Mouse (Mus musculus) hindbrain, embryonic 16.5 days (tissue): ENCODE measurements around the gene Ric8a. TPM values are rescaled to one million over a fixed set of nuclear protein-coding genes. Genes with fewer than 3 reads are reported as not detected.

Experiments
- ATAC-seq: fragments of 200-750 bp; cut with Nextera tagmentation; 2 replicates; pipeline ENCODE4 v1.8.0; 2017; ENCODE audit warnings: moderate TSS enrichment, moderate library complexity
- H3K27ac ChIP-seq: fragments of 300-500 bp; sonication (generic); 2 replicates; pipeline ENCODE4 v1.5.1; 2014; ENCODE audit warnings: low read depth, mild to moderate bottlenecking, control low read depth, low read length, moderate library complexity
- H3K27me3 ChIP-seq: fragments of 300-500 bp; sonication (generic); replicated peaks from 2 replicates; pipeline ENCODE4 v1.6.1; 2014; ENCODE audit warnings: low read length; ENCODE audit not compliant: control insufficient read depth, insufficient read depth
- H3K36me3 ChIP-seq: fragments of 300-500 bp; sonication (generic); 2 replicates; pipeline ENCODE4 v1.6.1; 2014; ENCODE audit warnings: mild to moderate bottlenecking, low read length, moderate library complexity, mixed read lengths; ENCODE audit not compliant: control insufficient read depth, insufficient read depth
- H3K4me1 ChIP-seq: fragments of 300-500 bp; sonication (generic); 2 replicates; pipeline ENCODE4 v1.6.1; 2014; ENCODE audit warnings: low read depth, low read length; ENCODE audit not compliant: control insufficient read depth, insufficient read depth
- H3K4me2 ChIP-seq: fragments of 300-500 bp; sonication (generic); 2 replicates; pipeline ENCODE4 v1.6.1; 2014; ENCODE audit warnings: mild to moderate bottlenecking, low read length, control low read depth, moderate library complexity
- H3K4me3 ChIP-seq: fragments of 300-500 bp; sonication (generic); 2 replicates; pipeline ENCODE4 v1.5.1; 2014; ENCODE audit warnings: mild to moderate bottlenecking, low read length, control low read depth, moderate library complexity
- H3K9ac ChIP-seq: fragments of 300-500 bp; sonication (generic); 2 replicates; pipeline ENCODE4 v1.6.1; 2014; ENCODE audit warnings: low read depth, mild to moderate bottlenecking, control low read depth, low read length, moderate library complexity
- H3K9me3 ChIP-seq: fragments of 300-500 bp; sonication (generic); 2 replicates; pipeline ENCODE4 v1.6.1; 2014; ENCODE audit warnings: mild to moderate bottlenecking, low read length, moderate library complexity; ENCODE audit not compliant: control insufficient read depth
- WGBS: fragments of 180-500 bp; shearing (Covaris S2); extraction: QIAGEN DNeasy Blood & Tissue Kit; methylation state at CpG from one replicate; pipeline ENCODE4 v1.1.7; 2014; 5-methylcytosine and 5-hydroxymethylcytosine counted together
- polyA plus RNA-seq: library from polyadenylated mRNA; unstranded; fragments of >200 nt; fragmentation: Nextera tagmentation; extraction: Ambion mirVana; gene quantifications from 2 replicates; pipeline ENCODE4 v1.2.1, GENCODE M21; 2015

Gene Ric8a
- polyA plus RNA-seq, 1 experiment from 2014 or later, result 112 TPM

GRCm38 (mm10) chr7:140831447-140831846 is 25.3 kb upstream of the Ric8a start:
- 71% methylated on average over 6 of the region's 6 CpGs for WGBS
- ATAC-seq, result no peak
- H3K27me3 ChIP-seq, result no peaks in the 10 kb centered on the region

GRCm38 (mm10) chr7:140833341-140833740 is 23.4 kb upstream of the Ric8a start:
- Histone ChIP-seq H3K27me3 (no peaks in the 10 kb centered on the region), H3K4me1 (no peaks in the 10 kb centered on the region), H3K27ac (no peak overlapping the region), H3K4me2 (no peak overlapping the region), H3K36me3 (no peaks in the 10 kb centered on the region), H3K4me3 (no peak overlapping the region), H3K9ac (no peak overlapping the region), H3K9me3 (no peaks in the 10 kb centered on the region)
- no peak for ATAC-seq
- 92% methylated on average over 4 of the region's 4 CpGs for WGBS

More at GRCm38 (mm10) chr7:140831447-140831846, 25.3 kb upstream of the Ric8a start:
- H3K9me3 ChIP-seq, result no peaks in the 10 kb centered on the region
- H3K9ac ChIP-seq, result no peak overlapping the region
- H3K4me3 ChIP-seq, result no peak overlapping the region
- no peak overlapping the region for H3K27ac ChIP-seq
- H3K4me1 ChIP-seq, result no peaks in the 10 kb centered on the region
- no peaks in the 10 kb centered on the region for H3K36me3 ChIP-seq
- no peak overlapping the region for H3K4me2 ChIP-seq

GRCm38 (mm10) chr7:140834968-140835757 is 21.6 kb upstream of the Ric8a start, which contains the start of gene Urah:
Gene Urah, plus strand, starts transcription at chr7:140835018.
- H3K4me2 ChIP-seq, result no peak within 1 kb of the TSS
- H3K9me3 ChIP-seq, result no peaks in the 10 kb centered on the region
- no peak within 1 kb of the TSS for H3K9ac ChIP-seq
- no peaks in the 10 kb centered on the region for H3K27me3 ChIP-seq
- H3K27ac ChIP-seq, result no peak within 1 kb of the TSS
- no peak within 1 kb of the TSS for H3K4me3 ChIP-seq
- H3K4me1 ChIP-seq, result no peaks in the 10 kb centered on the region
- 0 out of 2 replicates have a peak, but pooled peaks have one; percentile 27 for ATAC-seq
- 50% methylated on average over 20 of the region's 20 CpGs for whole genome bisulfite sequencing
- no peaks in the 10 kb centered on the region for H3K36me3 ChIP-seq

GRCm38 (mm10) chr7:140835758-140836087 is 21.0 kb upstream of the Ric8a start:
- Histone ChIP-seq H3K4me3 (no peak overlapping the region), H3K27me3 (no peaks in the 10 kb centered on the region), H3K4me2 (no peak overlapping the region), H3K27ac (no peak overlapping the region), H3K4me1 (no peaks in the 10 kb centered on the region), H3K9me3 (no peaks in the 10 kb centered on the region), H3K9ac (no peak overlapping the region), H3K36me3 (no peaks in the 10 kb centered on the region)
- WGBS, result 89% methylated on average over 2 of the region's 2 CpGs
- no peak for ATAC-seq

- no peak overlapping the region for H3K4me2 ChIP-seq
- H3K36me3 ChIP-seq, result no peaks in the 10 kb centered on the region
- 85% methylated on average over 9 of the region's 9 CpGs for WGBS
- no peak for ATAC-seq
- H3K27ac ChIP-seq, result no peak overlapping the region
- H3K9ac ChIP-seq, result no peak overlapping the region
- H3K4me3 ChIP-seq, result no peak overlapping the region
- no peaks in the 10 kb centered on the region for H3K9me3 ChIP-seq
- 0 out of 2 replicates have a peak, but pooled peaks cover 4% of the 10 kb centered on the region for H3K27me3 ChIP-seq
- H3K4me1 ChIP-seq, result no peaks in the 10 kb centered on the region
These were observed 20.3 kb upstream of the Ric8a start for GRCm38 (mm10) chr7:140836243-140837115.

GRCm38 (mm10) chr7:140839556-140839955 is 17.2 kb upstream of the Ric8a start:
- 66% methylated on average over 5 of the region's 5 CpGs for WGBS
- ATAC-seq, result no peak
- H3K9ac ChIP-seq, result no peak overlapping the region
- no peaks in the 10 kb centered on the region for H3K4me1 ChIP-seq
- H3K27me3 ChIP-seq, result 0 out of 2 replicates have a peak, but pooled peaks cover 6% of the 10 kb centered on the region
- H3K27ac ChIP-seq, result no peak overlapping the region
- H3K4me2 ChIP-seq, result no peak overlapping the region
- no peaks in the 10 kb centered on the region for H3K9me3 ChIP-seq
- no peak overlapping the region for H3K4me3 ChIP-seq
- no peaks in the 10 kb centered on the region for H3K36me3 ChIP-seq

GRCm38 (mm10) chr7:140840750-140841735 is 15.7 kb upstream of the Ric8a start:
- ATAC-seq, result no peak
- Histone ChIP-seq H3K36me3 (no peaks in the 10 kb centered on the region), H3K27ac (no peak overlapping the region), H3K9me3 (no peaks in the 10 kb centered on the region), H3K9ac (no peak overlapping the region), H3K27me3 (0 out of 2 replicates have a peak, but pooled peaks cover 6% of the 10 kb centered on the region), H3K4me2 (no peak overlapping the region), H3K4me1 (no peaks in the 10 kb centered on the region), H3K4me3 (no peak overlapping the region)
- WGBS, result 42% methylated on average over 19 of the region's 19 CpGs

GRCm38 (mm10) chr7:140843806-140844205 is 13.0 kb upstream of the Ric8a start:
- WGBS, result 79% methylated on average over 7 of the region's 7 CpGs
- no peaks in the 10 kb centered on the region for H3K9me3 ChIP-seq
- ATAC-seq, result no peak

More at GRCm38 (mm10) chr7:140843806-140844205, 13.0 kb upstream of the Ric8a start:
- Histone ChIP-seq H3K9ac (no peak overlapping the region), H3K27me3 (0 out of 2 replicates have a peak, but pooled peaks cover 6% of the 10 kb centered on the region), H3K4me1 (no peaks in the 10 kb centered on the region), H3K36me3 (no peaks in the 10 kb centered on the region), H3K4me3 (no peak overlapping the region), H3K4me2 (no peak overlapping the region), H3K27ac (no peak overlapping the region)
